Mouse (Mus musculus) forebrain, embryonic 14.5 days (tissue): ENCODE measurements around the gene Srf. TPM values are rescaled to one million over a fixed set of nuclear protein-coding genes. Genes with fewer than 3 reads are reported as not detected.

Source experiments
- ATAC-seq: fragments of 200-750 bp; cut with Nextera tagmentation; 2 replicates; pipeline ENCODE4 v1.8.0; 2017; ENCODE audit warnings: mild to moderate bottlenecking, moderate library complexity
- DNase-seq: peaks from one replicate; pipeline ENCODE4 v3.0.0-alpha.2; 2015; ENCODE audit warnings: low spot score
- H3K27ac ChIP-seq: fragments of 300-500 bp; sonication (generic); 2 replicates; pipeline ENCODE4 v1.5.1; 2014; ENCODE audit warnings: low read depth, mild to moderate bottlenecking, control low read depth, low read length, moderate library complexity
- H3K27me3 ChIP-seq: fragments of 300-500 bp; sonication (generic); replicated peaks from 2 replicates; pipeline ENCODE4 v1.6.1; 2014; ENCODE audit warnings: low read length, control low read depth, mixed read lengths; ENCODE audit not compliant: control insufficient read depth, insufficient read depth
- H3K36me3 ChIP-seq: fragments of 300-500 bp; sonication (generic); 2 replicates; pipeline ENCODE4 v1.6.1; 2014; ENCODE audit warnings: low read length, control low read depth; ENCODE audit not compliant: control insufficient read depth, insufficient read depth
- H3K4me1 ChIP-seq: fragments of 300-500 bp; sonication (generic); 2 replicates; pipeline ENCODE4 v1.6.1; 2014; ENCODE audit warnings: antibody characterized with exemption, low read length, control low read depth; ENCODE audit not compliant: control insufficient read depth, insufficient read depth
- H3K4me2 ChIP-seq: fragments of 300-500 bp; sonication (generic); 2 replicates; pipeline ENCODE4 v1.6.1; 2014; ENCODE audit warnings: mild to moderate bottlenecking, control low read depth, low read length
- H3K4me3 ChIP-seq: fragments of 300-500 bp; sonication (generic); 2 replicates; pipeline ENCODE4 v1.5.1; 2014; ENCODE audit warnings: low read depth, low read length, control low read depth
- H3K9ac ChIP-seq: fragments of 300-500 bp; sonication (generic); 2 replicates; pipeline ENCODE4 v1.6.1; 2014; ENCODE audit warnings: mild to moderate bottlenecking, low read length, control low read depth, moderate library complexity
- H3K9me3 ChIP-seq: fragments of 300-500 bp; sonication (generic); replicated peaks from 2 replicates; pipeline ENCODE4 v1.6.1; 2016; ENCODE audit warnings: low read length, control low read depth, mixed read lengths; ENCODE audit not compliant: control insufficient read depth
- WGBS: fragments of 180-500 bp; shearing (Covaris S2); extraction: QIAGEN DNeasy Blood & Tissue Kit; methylation state at CpG from one replicate; pipeline ENCODE4 v1.1.7; 2014; 5-methylcytosine and 5-hydroxymethylcytosine counted together
- polyA plus RNA-seq: library from polyadenylated mRNA; unstranded; fragments of >200 nt; fragmentation: Nextera tagmentation; extraction: Ambion mirVana; gene quantifications from 2 replicates; pipeline ENCODE4 v1.2.1, GENCODE M21; 2014

Srf gene
- 4.6 and 4.7 TPM in 2 replicates for polyA plus RNA-seq

GRCm38 (mm10) chr17:46555673-46556583 is at the start of gene Srf:
Srf (minus strand) TSS chr17:46556175.
- Histone ChIP-seq H3K9ac (peak within 1 kb of the TSS; percentile 96), H3K27ac (peak within 1 kb of the TSS; percentile 91), H3K36me3 (peaks cover 14% of the 10 kb centered on the region), H3K4me3 (peak within 1 kb of the TSS; percentile 97), H3K4me2 (peak within 1 kb of the TSS; percentile 95), H3K4me1 (peaks cover 22% of the 10 kb centered on the region), H3K27me3 (no peaks in the 10 kb centered on the region), H3K9me3 (no peaks in the 10 kb centered on the region)
- WGBS, result under 1% methylated on average over 86 of the region's 87 CpGs
- peak; percentile 99 for DNase-seq
- ATAC-seq, result peak; percentile 96

DNA sequence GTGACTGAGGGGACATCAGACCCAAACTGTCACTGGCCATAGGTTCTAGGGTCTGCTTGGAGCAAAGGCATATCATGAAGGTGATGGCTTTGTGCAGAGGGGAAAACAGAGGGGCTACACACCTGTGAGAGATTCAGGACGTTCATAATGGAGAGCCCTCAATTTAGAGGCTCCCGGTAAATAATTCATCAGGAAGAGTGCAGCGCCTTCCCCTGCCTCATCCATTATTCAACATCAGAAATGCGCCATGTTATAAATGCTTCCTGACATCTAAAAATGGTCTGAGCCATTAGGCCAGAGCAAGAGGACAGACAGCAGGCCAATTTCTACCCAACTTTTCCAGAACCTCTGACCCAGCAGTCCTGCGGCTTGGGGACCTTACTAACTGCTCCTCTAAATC is 49.2 kb upstream of the Srf start:
- ATAC-seq (no peak), DNase-seq (no peak)
- no peak overlapping the region for H3K9ac ChIP-seq
- 59% methylated on average over 5 of the region's 5 CpGs for WGBS
- no peak overlapping the region for H3K4me2 ChIP-seq
- H3K4me3 ChIP-seq, result no peak overlapping the region
- no peaks in the 10 kb centered on the region for H3K9me3 ChIP-seq
- peaks cover 3% of the 10 kb centered on the region; the same call in 1 of the 2 replicates for H3K4me1 ChIP-seq
- no peaks in the 10 kb centered on the region for H3K36me3 ChIP-seq
- H3K27ac ChIP-seq, result no peak overlapping the region
- no peaks in the 10 kb centered on the region for H3K27me3 ChIP-seq

GRCm38 (mm10) chr17:46603229-46603628 is 47.3 kb upstream of the Srf start:
- no peak for ATAC-seq

DNA sequence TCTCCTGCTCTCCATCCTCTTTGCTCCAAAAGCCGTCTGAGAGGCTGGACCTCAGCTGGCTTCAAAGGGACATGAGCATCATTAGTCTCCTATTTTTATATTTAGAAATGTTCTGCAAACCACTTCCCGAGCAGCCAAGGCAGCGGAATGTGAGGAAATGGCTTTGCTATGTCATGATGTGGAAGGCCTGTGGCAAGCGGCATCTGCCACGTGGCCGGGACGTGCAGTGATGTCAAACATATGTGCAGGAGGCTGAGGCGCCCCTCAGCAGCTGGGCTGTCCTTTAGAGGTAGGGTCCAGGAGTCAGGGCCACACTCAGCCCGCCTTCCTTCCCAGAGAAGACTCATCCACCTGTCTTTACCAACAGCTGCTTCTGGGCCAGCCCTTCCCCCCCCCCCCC is 46.2 kb upstream of the Srf start:
- Histone ChIP-seq H3K9me3 (no peaks in the 10 kb centered on the region), H3K36me3 (no peaks in the 10 kb centered on the region), H3K4me2 (no peak overlapping the region), H3K4me1 (peaks cover 3% of the 10 kb centered on the region; the same call in 1 of the 2 replicates), H3K27ac (no peak overlapping the region), H3K9ac (no peak overlapping the region), H3K4me3 (no peak overlapping the region), H3K27me3 (no peaks in the 10 kb centered on the region)
- no peak for DNase-seq
- no peak for ATAC-seq
- 83% methylated on average over 9 of the region's 9 CpGs for WGBS

More at GRCm38 (mm10) chr17:46603229-46603628, 47.3 kb upstream of the Srf start:
- Histone ChIP-seq H3K36me3 (no peaks in the 10 kb centered on the region), H3K4me1 (peaks cover 3% of the 10 kb centered on the region; the same call in 1 of the 2 replicates), H3K4me2 (no peak overlapping the region), H3K9me3 (no peaks in the 10 kb centered on the region), H3K4me3 (no peak overlapping the region), H3K27me3 (no peaks in the 10 kb centered on the region), H3K27ac (no peak overlapping the region), H3K9ac (no peak overlapping the region)
- 95% methylated on average over 4 of the region's 4 CpGs for WGBS
- no peak for DNase-seq

- ATAC-seq (no peak), DNase-seq (no peak)
- no peaks in the 10 kb centered on the region for H3K9me3 ChIP-seq
- peaks cover 3% of the 10 kb centered on the region; the same call in 1 of the 2 replicates for H3K4me1 ChIP-seq
- H3K36me3 ChIP-seq, result no peaks in the 10 kb centered on the region
- H3K27me3 ChIP-seq, result no peaks in the 10 kb centered on the region
- no peak overlapping the region for H3K4me3 ChIP-seq
- WGBS, result 94% methylated on average over 2 of the region's 2 CpGs
- H3K27ac ChIP-seq, result no peak overlapping the region
- no peak overlapping the region for H3K4me2 ChIP-seq
- no peak overlapping the region for H3K9ac ChIP-seq
Observed at GRCm38 (mm10) chr17:46600569-46600968, 44.6 kb upstream of the Srf start.

DNA sequence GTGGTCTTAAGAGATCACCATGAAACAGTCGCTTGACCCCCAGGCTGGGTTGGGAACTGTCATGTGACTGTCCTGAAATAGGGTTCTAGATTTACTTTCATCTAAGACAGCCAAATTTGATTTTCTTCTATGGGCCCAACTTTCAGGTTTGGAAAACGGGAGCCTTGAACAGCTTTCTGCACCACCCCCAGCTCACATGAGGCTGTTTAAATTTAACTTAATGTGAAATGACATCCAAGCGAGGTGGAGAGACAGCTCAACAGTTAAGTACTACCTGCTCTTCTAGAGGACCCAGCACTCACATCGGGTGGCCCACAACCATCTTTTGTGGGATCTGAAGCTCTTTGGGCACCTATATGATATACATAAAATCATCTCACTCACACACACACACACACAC is 43.0 kb upstream of the Srf start:
- no peak for ATAC-seq
- Histone ChIP-seq H3K4me1 (no peaks in the 10 kb centered on the region), H3K27ac (no peak overlapping the region), H3K4me3 (no peak overlapping the region), H3K9ac (no peak overlapping the region), H3K27me3 (no peaks in the 10 kb centered on the region), H3K4me2 (no peak overlapping the region), H3K9me3 (no peaks in the 10 kb centered on the region), H3K36me3 (no peaks in the 10 kb centered on the region)
- 89% methylated on average over 4 of the region's 4 CpGs for WGBS
- DNase-seq, result no peak

GRCm38 (mm10) chr17:46597956-46598355 is 42.0 kb upstream of the Srf start:
- Histone ChIP-seq H3K9ac (no peak overlapping the region), H3K27ac (no peak overlapping the region), H3K36me3 (no peaks in the 10 kb centered on the region), H3K4me3 (no peak overlapping the region), H3K9me3 (no peaks in the 10 kb centered on the region), H3K4me1 (no peaks in the 10 kb centered on the region), H3K27me3 (no peaks in the 10 kb centered on the region), H3K4me2 (no peak overlapping the region)
- ATAC-seq (no peak), DNase-seq (no peak)
- 95% methylated on average over 11 of the region's 11 CpGs for WGBS

- ATAC-seq, result no peak
- Histone ChIP-seq H3K36me3 (peaks cover 7% of the 10 kb centered on the region), H3K9ac (no peak overlapping the region), H3K27me3 (no peaks in the 10 kb centered on the region), H3K4me3 (no peak overlapping the region), H3K27ac (no peak overlapping the region), H3K4me1 (no peaks in the 10 kb centered on the region), H3K4me2 (no peak overlapping the region), H3K9me3 (no peaks in the 10 kb centered on the region)
- WGBS, result 85% methylated on average over 6 of the region's 6 CpGs
- no peak for DNase-seq
Observed at GRCm38 (mm10) chr17:46595336-46595735, 39.4 kb upstream of the Srf start.

DNA sequence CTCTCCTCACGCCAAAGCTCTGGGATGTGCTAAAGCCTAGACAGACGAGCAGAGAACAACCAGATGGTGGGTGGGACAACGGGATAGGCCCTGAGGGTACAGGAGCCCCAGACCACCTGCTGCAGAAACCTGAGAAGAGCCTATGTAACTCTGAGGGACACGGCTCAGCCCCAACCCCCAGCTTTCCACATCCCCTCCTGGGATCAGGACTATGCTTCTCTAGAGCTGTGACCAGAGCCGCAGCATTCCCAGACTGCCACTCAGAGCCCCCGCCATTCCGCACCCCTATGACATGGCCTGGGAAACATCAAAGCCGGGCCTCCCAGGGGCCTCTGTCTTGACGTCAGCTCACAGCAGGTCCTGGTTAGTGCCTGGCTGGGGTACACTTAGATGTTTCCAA is 38.6 kb upstream of the Srf start:
- no peak overlapping the region for H3K4me3 ChIP-seq
- no peaks in the 10 kb centered on the region for H3K9me3 ChIP-seq
- no peak overlapping the region for H3K4me2 ChIP-seq
- no peak overlapping the region for H3K27ac ChIP-seq
- H3K27me3 ChIP-seq, result no peaks in the 10 kb centered on the region
- H3K36me3 ChIP-seq, result peaks cover 14% of the 10 kb centered on the region
- no peak overlapping the region for H3K9ac ChIP-seq
- H3K4me1 ChIP-seq, result no peaks in the 10 kb centered on the region
- no peak for DNase-seq
- ATAC-seq, result no peak
- 47% methylated on average over 9 of the region's 9 CpGs for WGBS
